Mouse (Mus musculus) MEL (cell line): ENCODE results near the gene Camta1. TPM values are rescaled to one million over a fixed set of nuclear protein-coding genes. Genes with fewer than 3 reads are reported as not detected.

ENCODE experiments used
- DNase-seq: peaks from one replicate; pipeline ENCODE4 v3.0.0; 2011; ENCODE audit warnings: low read depth, low spot score
- H3K27ac ChIP-seq: 2 replicates; pipeline ENCODE4 v1.5.1; 2012; ENCODE audit warnings: low read depth, mild to moderate bottlenecking, control low read depth, low read length, moderate library complexity; ENCODE audit not compliant: control insufficient read depth
- H3K27me3 ChIP-seq, 2 experiments: fragments of 150-350 bp in 1 of 2; sonication (generic) in 1 of 2; 2 replicates each; pipeline ENCODE4 v1.6.1; 2012; ENCODE audit warnings: low read length in 2 of 2, mild to moderate bottlenecking in 2 of 2, improper control_type of control experiment in 1 of 2, moderate library complexity in 1 of 2; ENCODE audit not compliant: insufficient read depth in 2 of 2, control insufficient read depth in 1 of 2
- H3K36me3 ChIP-seq, 2 experiments: 2 replicates each; pipeline ENCODE4 v1.6.1; 2012 to 2014; ENCODE audit warnings: low read length in 2 of 2, improper control_type of control experiment in 1 of 2, inconsistent platforms in 1 of 2, mild to moderate bottlenecking in 1 of 2; ENCODE audit not compliant: insufficient read depth in 2 of 2, control insufficient read depth in 1 of 2
- H3K4me1 ChIP-seq, 2 experiments: fragments of 150-350 bp in 1 of 2; sonication (generic) in 1 of 2; 2 replicates each; pipeline ENCODE4 v1.6.1; 2012; ENCODE audit warnings: low read length in 2 of 2, improper control_type of control experiment in 1 of 2, mild to moderate bottlenecking in 1 of 2; ENCODE audit not compliant: insufficient read depth in 2 of 2, control insufficient read depth in 1 of 2
- H3K4me3 ChIP-seq, 2 experiments: fragments of 150-350 bp in 1 of 2; sonication (generic) in 1 of 2; 2 replicates each; pipeline ENCODE4 v1.5.1; 2012; ENCODE audit warnings: low read depth in 2 of 2, low read length in 2 of 2, mild to moderate bottlenecking in 2 of 2, moderate library complexity in 2 of 2, control low read depth in 1 of 2, improper control_type of control experiment in 1 of 2; ENCODE audit not compliant: control insufficient read depth in 1 of 2, insufficient read depth in 1 of 2
- H3K79me2 ChIP-seq: 2 replicates; pipeline ENCODE4 v1.6.1; 2012; ENCODE audit warnings: mild to moderate bottlenecking, low read length, moderate library complexity; ENCODE audit not compliant: control insufficient read depth, poor library complexity, insufficient read depth
- H3K9ac ChIP-seq: 2 replicates; pipeline ENCODE4 v1.6.1; 2012; ENCODE audit warnings: low read depth, mild to moderate bottlenecking, control low read depth, low read length, moderate library complexity; ENCODE audit not compliant: control insufficient read depth, poor library complexity, severe bottlenecking
- H3K9me3 ChIP-seq: fragments of 150-350 bp; sonication (generic); replicated peaks from 2 replicates; pipeline ENCODE4 v1.6.1; 2012; ENCODE audit warnings: mild to moderate bottlenecking, low read length, improper control_type of control experiment, moderate library complexity; ENCODE audit not compliant: insufficient read depth
- BHLHE40 ChIP-seq: IDR thresholded peaks from 2 replicates; pipeline ENCODE4 v1.6.1; 2012; ENCODE audit warnings: low read depth, mild to moderate bottlenecking, inconsistent platforms, low read length, improper control_type of control experiment, borderline replicate concordance
- CTCF ChIP-seq, 3 experiments: IDR thresholded peaks in 2 of 3; conservative IDR thresholded peaks in 1 of 3; 2 replicates each; pipeline ENCODE4 v1.5.1; 2011 to 2012; ENCODE audit warnings: low read length in 3 of 3, low read depth in 2 of 3, mild to moderate bottlenecking in 2 of 3, improper control_type of control experiment in 1 of 3, inconsistent platforms in 1 of 3, mixed read lengths in 1 of 3, moderate library complexity in 1 of 3; ENCODE audit not compliant: control insufficient read depth in 1 of 3, insufficient read depth in 1 of 3, poor library complexity in 1 of 3, severe bottlenecking in 1 of 3
- E2F4 ChIP-seq: IDR thresholded peaks from 2 replicates; pipeline ENCODE4 v1.6.1; 2011; ENCODE audit warnings: low read depth, low read length, improper control_type of control experiment, borderline replicate concordance
- ELF1 ChIP-seq: IDR thresholded peaks from 2 replicates; pipeline ENCODE4 v1.6.1; 2014; ENCODE audit warnings: low read depth, mild to moderate bottlenecking, inconsistent platforms, low read length, improper control_type of control experiment, moderate library complexity
- GABPA ChIP-seq: IDR thresholded peaks from 2 replicates; pipeline ENCODE4 v1.6.1; 2012; ENCODE audit warnings: low read depth, mild to moderate bottlenecking, inconsistent platforms, low read length, improper control_type of control experiment, moderate library complexity
- GATA1 ChIP-seq: IDR thresholded peaks from 2 replicates; pipeline ENCODE4 v1.6.1; 2011; ENCODE audit warnings: low read depth, low read length, improper control_type of control experiment
- KAT2A ChIP-seq: conservative IDR thresholded peaks from 2 replicates; pipeline ENCODE4 v1.6.1; 2012; ENCODE audit warnings: low read depth, low read length, improper control_type of control experiment, inconsistent platforms
- MAFK ChIP-seq: IDR thresholded peaks from 2 replicates; pipeline ENCODE4 v1.6.1; 2011; ENCODE audit warnings: low read depth, mild to moderate bottlenecking, low read length, improper control_type of control experiment, borderline replicate concordance
- NELFE ChIP-seq: IDR thresholded peaks from 2 replicates; pipeline ENCODE4 v1.6.1; 2011; ENCODE audit warnings: low read depth, low read length, improper control_type of control experiment
- RCOR1 ChIP-seq: IDR thresholded peaks from 2 replicates; pipeline ENCODE4 v1.6.1; 2012; ENCODE audit warnings: low read depth, mild to moderate bottlenecking, inconsistent platforms, low read length, improper control_type of control experiment
- SIN3A ChIP-seq: IDR thresholded peaks from 2 replicates; pipeline ENCODE4 v1.6.1; 2012; ENCODE audit warnings: low read length, improper control_type of control experiment, inconsistent platforms
- SMC3 ChIP-seq: IDR thresholded peaks from 2 replicates; pipeline ENCODE4 v1.6.1; 2011; ENCODE audit warnings: low read depth, low read length, improper control_type of control experiment
- TBP ChIP-seq: IDR thresholded peaks from 2 replicates; pipeline ENCODE4 v1.8.0; 2011; ENCODE audit warnings: low read depth, low read length, improper control_type of control experiment
- USF2 ChIP-seq, 2 experiments: IDR thresholded peaks; 2 replicates each; pipeline ENCODE4 v1.6.1; 2011 to 2012; ENCODE audit warnings: improper control_type of control experiment in 2 of 2, low read length in 2 of 2, borderline replicate concordance in 1 of 2, inconsistent platforms in 1 of 2, low read depth in 1 of 2, mild to moderate bottlenecking in 1 of 2; ENCODE audit not compliant: insufficient read depth in 1 of 2
- ZC3H11A ChIP-seq: IDR thresholded peaks from 2 replicates; pipeline ENCODE4 v1.6.1; 2012; ENCODE audit warnings: low read depth, mild to moderate bottlenecking, inconsistent platforms, low read length, improper control_type of control experiment
- ZNF384 ChIP-seq: IDR thresholded peaks from 2 replicates; pipeline ENCODE4 v1.6.1; 2012; ENCODE audit warnings: low read depth, mild to moderate bottlenecking, inconsistent platforms, low read length, improper control_type of control experiment
- polyA plus RNA-seq, 2 experiments: library from polyadenylated mRNA; stranded (reverse) in 1 of 2; unstranded in 1 of 2; fragments of >175 nt in 1 of 2; fragments of >200 nt in 1 of 2; gene quantifications; 2 replicates each; pipeline versions ENCODE4 v1.2.1 to v1.2.4; 2012; ENCODE audit warnings: low replicate concordance in 2 of 2, low read depth in 1 of 2; ENCODE audit not compliant: insufficient read length in 2 of 2, insufficient read depth in 1 of 2, missing spikeins in 1 of 2
- total RNA-seq: library from RNA; depleted of rRNA; stranded (reverse); fragments of 300-350 nt; gene quantifications from 2 replicates; pipeline ENCODE4 v1.2.3, GENCODE M21; 2012

Camta1 gene
- total and polyA plus RNA-seq, 3 experiments: 28.2 to 87.5 TPM; not detected in 1

- H3K4me1 ChIP-seq: no peaks in the 10 kb centered on the region
- H3K79me2 ChIP-seq: no peaks in the 10 kb centered on the region
- H3K27ac ChIP-seq: no peak overlapping the region
- H3K4me3 ChIP-seq: no peak overlapping the region
- DNase-seq: no peak
- no peaks in the 10 kb centered on the region for H3K27me3 ChIP-seq
- TF ChIP-seq BHLHE40: no peak
- no peak for TF ChIP-seq ELF1
- TF ChIP-seq SIN3A: no peak
- no peak for TF ChIP-seq RCOR1
- TF ChIP-seq E2F4: no peak
- TF ChIP-seq KAT2A: no peak
- TF ChIP-seq MAFK: no peak
- no peak for TF ChIP-seq GABPA
- TF ChIP-seq ZC3H11A: no peak
- TF ChIP-seq NELFE: no peak
- no peak overlapping the region for H3K9ac ChIP-seq
- no peaks in the 10 kb centered on the region for H3K9me3 ChIP-seq
- H3K36me3 ChIP-seq: no peaks in the 10 kb centered on the region
These were observed 355.0 kb downstream of the Camta1 start for GRCm38 (mm10) chr4:151506701-151507100.

- H3K9me3 ChIP-seq: no peaks in the 10 kb centered on the region
- no peak overlapping the region for H3K9ac ChIP-seq
- H3K79me2 ChIP-seq: no peaks in the 10 kb centered on the region
- H3K4me1 ChIP-seq: no peaks in the 10 kb centered on the region
- H3K27me3 ChIP-seq: no peaks in the 10 kb centered on the region
- peak; percentile 16 for DNase-seq
- H3K36me3 ChIP-seq: no peaks in the 10 kb centered on the region
- TF ChIP-seq SMC3: 0 out of 2 replicates have a peak, but pooled peaks have one; percentile 16
- peak; percentile 22 to 45 (median 26); a peak in 3 of 6 replicates for TF ChIP-seq CTCF (IDR thresholded peaks at IDR 0.05 in 2 of 3, conservative IDR thresholded peaks at IDR 0.05 in 1 of 3; ENCODE audit: control insufficient read depth in 1 of 3, insufficient read depth in 1 of 3, low read depth in 2 of 3, low read length in 3 of 3, poor library complexity in 1 of 3, severe bottlenecking in 1 of 3)
- no peak for TF ChIP-seq BHLHE40
- no peak overlapping the region for H3K4me3 ChIP-seq
- H3K27ac ChIP-seq: no peak overlapping the region
These were observed 363.0 kb downstream of the Camta1 start for GRCm38 (mm10) chr4:151498481-151499276.

- no peaks in the 10 kb centered on the region for H3K79me2 ChIP-seq
- H3K36me3 ChIP-seq: no peaks in the 10 kb centered on the region
- no peaks in the 10 kb centered on the region for H3K27me3 ChIP-seq
- H3K9me3 ChIP-seq: no peaks in the 10 kb centered on the region
- DNase-seq: no peak
- no peak for TF ChIP-seq USF2 (IDR thresholded peaks at IDR 0.05; ENCODE audit: borderline replicate concordance in 1 of 2, insufficient read depth in 1 of 2, low read depth in 1 of 2, low read length in 2 of 2)
- TF ChIP-seq ZNF384: no peak
- no peak for TF ChIP-seq GATA1
- TF ChIP-seq TBP: no peak
- H3K4me1 ChIP-seq: no peaks in the 10 kb centered on the region
- no peak overlapping the region for H3K27ac ChIP-seq
- H3K9ac ChIP-seq: no peak overlapping the region
- H3K4me3 ChIP-seq: no peak overlapping the region
These were observed 365.1 kb downstream of the Camta1 start for GRCm38 (mm10) chr4:151496581-151496980.
